Mouse (Mus musculus): ENCODE results near the gene Wfdc9.
"Not testable (repeated sequence)": the region's sequence is repeated elsewhere in the genome, so short reads cannot be mapped to it uniquely, and the experiment has no call there.

The Wfdc9 gene

GRCm38 (mm10) chr2:164619050-164619449, 37.3 kb downstream of the Wfdc9 start:
- no peak for DNase-seq (ENCODE audit: low read depth)

GRCm38 (mm10) chr2:164615386-164615785, 41.0 kb downstream of the Wfdc9 start:
- no peak for DNase-seq (ENCODE audit: low read depth)

GRCm38 (mm10) chr2:164613471-164613870, 42.9 kb downstream of the Wfdc9 start, which contains the start of the genes Wfdc6b and Wfdc8:
Wfdc6b (plus strand) TSS chr2:164613522.
Wfdc8 (minus strand) TSS chr2:164613626.
- DNase-seq (ENCODE audit: low read depth) = not testable (repeated sequence)

- no peak for DNase-seq (ENCODE audit: low read depth)
Observed at GRCm38 (mm10) chr2:164608781-164609180, 47.6 kb downstream of the Wfdc9 start.

GRCm38 (mm10) chr2:164604411-164604810, 52.0 kb downstream of the Wfdc9 start:
- DNase-seq (ENCODE audit: low read depth) = peak; percentile 56

GRCm38 (mm10) chr2:164603482-164603881, 52.9 kb downstream of the Wfdc9 start:
- no peak for DNase-seq (ENCODE audit: low read depth)

- no peak for DNase-seq (ENCODE audit: low read depth)
Observed at GRCm38 (mm10) chr2:164600179-164600578, 56.2 kb downstream of the Wfdc9 start.

All from fibroblast of lung, adult 2 months (primary cell).